Mouse (Mus musculus): ENCODE data around the gene Trim42. TPM values are rescaled to one million over a fixed set of nuclear protein-coding genes. Genes with fewer than 3 reads are reported as not detected.

The Trim42 gene
- total and polyA plus RNA-seq, 3 experiments: not detected

DNA sequence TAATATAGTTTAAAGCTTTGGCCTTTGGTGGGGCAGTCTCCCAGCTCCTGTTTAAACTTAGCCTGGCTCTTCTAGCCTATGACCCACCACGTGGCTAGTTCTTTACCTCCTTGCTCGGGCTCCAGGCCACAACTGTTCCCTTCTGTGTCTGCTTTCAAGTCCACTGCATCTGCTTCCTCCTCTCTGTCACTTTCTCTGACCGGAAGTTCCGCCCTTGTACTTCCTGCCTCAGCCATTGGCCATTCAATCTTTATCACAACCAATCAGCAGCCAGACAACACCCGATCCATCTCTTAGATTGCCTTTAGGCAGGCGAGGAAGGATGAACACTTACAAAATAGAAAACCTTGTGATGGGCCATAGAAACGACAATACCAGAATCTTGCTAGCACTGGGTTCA lies 58.1 kb downstream of the Trim42 start:
- DNase-seq (ENCODE audit: low read depth, low spot score): peak; percentile 10

DNA sequence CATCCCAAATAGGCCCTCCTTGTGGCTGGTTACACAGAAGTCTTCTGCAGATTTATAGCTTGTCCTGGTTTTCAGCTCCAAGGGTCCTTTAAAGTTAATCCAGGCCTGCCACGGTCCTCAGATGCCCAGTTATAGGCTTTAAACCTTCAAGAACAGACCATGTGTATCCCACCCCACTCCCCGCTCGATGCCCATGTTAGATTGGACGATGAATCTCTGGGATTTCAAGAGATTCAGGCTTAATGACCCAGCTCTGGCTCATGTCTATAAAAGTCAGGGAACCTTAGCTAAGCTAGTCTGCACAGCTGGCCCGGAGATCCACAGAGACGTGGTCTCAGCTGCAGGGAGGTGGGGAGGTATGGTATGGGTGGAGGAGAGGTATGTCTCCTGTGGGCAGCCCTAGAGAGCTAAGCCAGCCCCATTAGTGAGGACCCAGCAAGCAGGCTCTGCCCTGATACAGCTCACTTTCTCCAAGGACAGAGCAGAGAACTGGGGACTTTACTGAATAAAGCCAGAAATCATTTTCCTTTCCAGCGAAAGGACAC lies 60.2 kb downstream of the Trim42 start:
- TF ChIP-seq USF2 (IDR thresholded peaks at IDR 0.05; ENCODE audit: borderline replicate concordance in 1 of 2, insufficient read depth in 1 of 2, low read depth in 1 of 2, low read length in 2 of 2) (no peak), KAT2A (conservative IDR thresholded peaks at IDR 0.05; ENCODE audit: low read depth, low read length) (no peak), SMC3 (IDR thresholded peaks at IDR 0.05; ENCODE audit: low read depth, low read length) (no peak), CTCF (IDR thresholded peaks at IDR 0.05 in 2 of 3, conservative IDR thresholded peaks at IDR 0.05 in 1 of 3; ENCODE audit: control insufficient read depth in 1 of 3, insufficient read depth in 1 of 3, low read depth in 2 of 3, low read length in 3 of 3, poor library complexity in 1 of 3, severe bottlenecking in 1 of 3) (no peak), MAFK (IDR thresholded peaks at IDR 0.05; ENCODE audit: borderline replicate concordance, low read depth, low read length) (no peak), CHD2 (IDR thresholded peaks at IDR 0.05; ENCODE audit: low read length) (no peak), MAX (IDR thresholded peaks at IDR 0.05; ENCODE audit: low read length) (no peak), POLR2AphosphoS2 (IDR thresholded peaks at IDR 0.05; ENCODE audit: low read length) (no peak), ZNF384 (IDR thresholded peaks at IDR 0.05; ENCODE audit: low read depth, low read length) (no peak), TCF12 (IDR thresholded peaks at IDR 0.05; ENCODE audit: low read depth, low read length) (no peak), HCFC1 (IDR thresholded peaks at IDR 0.05; ENCODE audit: low read depth, low read length) (no peak)
- Histone ChIP-seq H3K4me3 (ENCODE audit: control insufficient read depth in 1 of 2, insufficient read depth in 1 of 2, low read depth in 2 of 2, low read length in 2 of 2) (no peak overlapping the region), H3K9ac (ENCODE audit: control insufficient read depth, low read depth, low read length, poor library complexity, severe bottlenecking) (no peak overlapping the region), H3K4me1 (ENCODE audit: control insufficient read depth in 1 of 2, insufficient read depth in 2 of 2, low read length in 2 of 2) (no peaks in the 10 kb centered on the region), H3K36me3 (ENCODE audit: control insufficient read depth in 1 of 2, insufficient read depth in 2 of 2, low read length in 2 of 2) (no peaks in the 10 kb centered on the region), H3K27me3 (ENCODE audit: control insufficient read depth in 1 of 2, insufficient read depth in 2 of 2, low read length in 2 of 2) (no peaks in the 10 kb centered on the region), H3K79me2 (ENCODE audit: control insufficient read depth, insufficient read depth, low read length, poor library complexity) (no peaks in the 10 kb centered on the region), H3K9me3 (replicated peaks; ENCODE audit: insufficient read depth, low read length) (no peaks in the 10 kb centered on the region), H3K27ac (ENCODE audit: control insufficient read depth, low read depth, low read length) (no peak overlapping the region)
- DNase-seq (ENCODE audit: low read depth, low spot score): no peak

More for the DNA sequence above, 58.1 kb downstream of the Trim42 start:
- TF ChIP-seq CHD1 (IDR thresholded peaks at IDR 0.05; ENCODE audit: low read depth, low read length) (no peak), SMC3 (IDR thresholded peaks at IDR 0.05; ENCODE audit: low read depth, low read length) (no peak), POLR2AphosphoS2 (IDR thresholded peaks at IDR 0.05; ENCODE audit: low read length) (no peak), ZC3H11A (IDR thresholded peaks at IDR 0.05; ENCODE audit: low read depth, low read length) (no peak), POLR2AphosphoS5 (IDR thresholded peaks at IDR 0.05; ENCODE audit: borderline replicate concordance, low read depth, low read length) (no peak), RAD21 (IDR thresholded peaks at IDR 0.05; ENCODE audit: low read depth, low read length) (no peak), NRF1 (IDR thresholded peaks at IDR 0.05; ENCODE audit: insufficient read depth, low read depth, low read length, poor library complexity, severe bottlenecking) (no peak), ELF1 (IDR thresholded peaks at IDR 0.05; ENCODE audit: low read depth, low read length) (no peak), CTCF (IDR thresholded peaks at IDR 0.05 in 2 of 3, conservative IDR thresholded peaks at IDR 0.05 in 1 of 3; ENCODE audit: control insufficient read depth in 1 of 3, insufficient read depth in 1 of 3, low read depth in 2 of 3, low read length in 3 of 3, poor library complexity in 1 of 3, severe bottlenecking in 1 of 3) (no peak), UBTF (IDR thresholded peaks at IDR 0.05; ENCODE audit: borderline replicate concordance, insufficient read depth, low read depth, low read length) (no peak), TCF12 (IDR thresholded peaks at IDR 0.05; ENCODE audit: low read depth, low read length) (no peak), USF2 (IDR thresholded peaks at IDR 0.05; ENCODE audit: borderline replicate concordance in 1 of 2, insufficient read depth in 1 of 2, low read depth in 1 of 2, low read length in 2 of 2) (no peak)
- no peaks in the 10 kb centered on the region for H3K79me2 ChIP-seq (ENCODE audit: control insufficient read depth, insufficient read depth, low read length, poor library complexity)
- no peaks in the 10 kb centered on the region for H3K4me1 ChIP-seq (ENCODE audit: control insufficient read depth in 1 of 2, insufficient read depth in 2 of 2, low read length in 2 of 2)
- no peaks in the 10 kb centered on the region for H3K9me3 ChIP-seq (replicated peaks; ENCODE audit: insufficient read depth, low read length)
- no peak overlapping the region for H3K4me3 ChIP-seq (ENCODE audit: control insufficient read depth in 1 of 2, insufficient read depth in 1 of 2, low read depth in 2 of 2, low read length in 2 of 2)
- no peaks in the 10 kb centered on the region for H3K36me3 ChIP-seq (ENCODE audit: control insufficient read depth in 1 of 2, insufficient read depth in 2 of 2, low read length in 2 of 2)
- H3K27me3 ChIP-seq (ENCODE audit: control insufficient read depth in 1 of 2, insufficient read depth in 2 of 2, low read length in 2 of 2): no peaks in the 10 kb centered on the region
- H3K9ac ChIP-seq (ENCODE audit: control insufficient read depth, low read depth, low read length, poor library complexity, severe bottlenecking): no peak overlapping the region
- H3K27ac ChIP-seq (ENCODE audit: control insufficient read depth, low read depth, low read length): no peak overlapping the region

Data from MEL (cell line).